Mouse (Mus musculus) kidney, adult 18-20 months (tissue): ENCODE measurements around the gene Kri1.
"Not testable (repeated sequence)": the region's sequence is repeated elsewhere in the genome, so short reads cannot be mapped to it uniquely, and the experiment has no call there.

ENCODE experiments used
- DNase-seq: peaks from one replicate; pipeline ENCODE4 v3.0.0; 2021

The Kri1 gene

DNA sequence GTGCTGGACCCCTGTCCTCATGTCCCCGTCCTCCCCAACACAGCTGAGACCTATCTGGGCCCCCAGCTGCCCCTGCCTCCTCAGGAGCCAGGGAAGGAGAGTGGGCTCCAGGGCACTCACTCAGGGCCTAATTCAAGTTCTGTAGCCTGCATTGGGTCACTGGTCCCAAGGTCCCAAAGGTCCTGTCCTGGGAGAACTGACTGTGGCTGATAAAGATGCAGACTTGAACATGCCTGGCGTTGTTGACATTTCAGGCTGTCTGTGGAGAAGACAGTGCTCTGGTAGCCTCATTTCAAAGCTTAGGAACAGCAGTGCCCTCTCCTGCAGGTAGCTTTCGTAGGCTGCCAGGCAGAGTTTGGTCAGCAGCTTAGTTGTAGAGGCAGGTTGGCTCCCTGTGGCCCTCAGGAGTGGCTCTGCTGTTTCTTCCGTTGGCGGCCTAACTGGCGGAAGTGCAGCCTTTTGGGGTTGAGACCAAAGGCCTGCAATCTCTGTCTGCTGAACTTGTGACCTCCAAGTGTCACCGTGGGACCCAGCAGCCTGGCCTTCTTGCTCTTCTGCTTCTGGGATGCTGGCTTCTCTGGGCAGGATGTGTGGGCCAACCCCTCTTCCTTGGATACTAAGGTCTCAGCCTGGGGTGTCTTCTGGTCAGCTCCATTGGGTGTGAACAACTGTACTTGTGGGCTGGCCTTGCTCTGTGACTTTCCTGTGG, 14.1 kb downstream of the Kri1 start:
- DNase-seq = no peak

DNA sequence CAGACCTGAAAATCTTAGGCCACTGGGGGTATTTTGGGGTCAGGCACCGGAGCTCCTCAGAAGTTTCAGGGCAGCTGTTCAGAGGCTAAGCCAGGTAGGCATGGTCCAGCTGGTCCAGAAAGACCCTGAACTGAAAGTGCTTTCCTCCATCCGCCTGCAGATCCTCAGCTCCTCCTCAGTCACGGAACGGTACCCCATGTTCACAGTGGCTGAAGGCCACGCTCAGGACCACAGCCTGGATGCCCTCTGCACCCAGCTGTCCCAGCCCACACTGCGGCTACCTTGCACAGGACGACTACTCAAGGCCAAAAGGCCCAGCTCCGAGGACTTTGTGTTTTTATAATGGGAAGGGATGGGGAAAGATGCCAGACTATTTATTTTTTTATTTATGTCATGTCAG, 14.7 kb downstream of the Kri1 start:
- no peak for DNase-seq

DNA sequence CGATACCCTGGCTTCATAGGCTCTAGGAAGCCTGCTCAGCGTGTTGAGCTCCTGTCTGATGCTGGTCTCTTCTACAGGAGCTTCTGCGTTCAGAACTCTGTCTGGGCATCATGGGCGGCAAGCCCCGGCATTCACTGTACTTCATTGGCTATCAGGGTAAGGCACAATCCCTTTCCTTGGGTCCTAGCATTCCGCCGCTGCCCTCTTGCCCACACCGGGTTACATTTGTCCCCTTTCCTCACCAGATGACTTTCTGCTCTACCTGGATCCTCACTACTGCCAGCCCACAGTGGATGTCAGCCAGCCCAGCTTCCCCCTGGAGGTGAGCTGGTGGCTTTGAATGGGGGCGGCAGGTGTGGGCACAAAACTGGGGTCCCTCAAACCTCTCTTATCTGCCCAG, 15.4 kb downstream of the Kri1 start:
- no peak for DNase-seq

DNA sequence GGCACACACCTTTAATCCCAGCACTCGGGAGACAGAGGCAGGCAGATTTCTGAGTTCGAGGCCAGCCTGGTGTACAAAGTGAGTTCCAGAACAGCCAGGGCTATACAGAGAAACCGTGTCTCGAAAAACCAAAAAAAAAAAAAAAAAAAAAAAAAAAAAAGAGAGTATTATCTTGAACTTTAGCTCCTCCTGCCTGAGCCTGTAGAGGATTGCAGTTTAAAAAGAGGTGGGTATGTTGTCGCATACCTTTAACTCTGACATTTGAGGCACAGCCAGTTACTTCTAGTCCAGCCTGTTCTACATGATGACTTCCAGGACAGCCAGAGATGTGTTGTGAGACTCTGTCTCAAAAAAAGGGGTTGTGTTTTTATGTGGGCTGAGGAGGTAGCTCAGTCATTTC, 18.2 kb downstream of the Kri1 start:
- not testable (repeated sequence) for DNase-seq

DNA sequence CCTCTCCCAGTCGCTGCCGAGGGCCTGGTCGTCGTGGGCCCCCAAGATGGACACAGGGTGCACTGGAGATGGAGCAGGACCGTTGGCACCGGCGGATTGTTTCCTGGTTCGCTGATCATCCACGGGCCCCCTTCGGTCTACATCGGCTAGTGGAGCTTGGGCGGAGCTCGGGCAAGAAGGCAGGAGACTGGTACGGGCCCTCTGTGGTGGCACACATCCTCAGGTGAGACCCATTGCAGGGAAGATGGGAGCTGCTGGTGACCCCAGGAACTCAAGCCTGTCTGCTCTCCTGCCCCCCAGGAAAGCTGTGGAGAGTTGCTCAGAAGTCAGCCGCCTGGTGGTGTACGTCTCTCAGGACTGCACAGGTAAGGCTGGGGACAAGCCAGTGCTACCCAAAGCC, 19.5 kb downstream of the Kri1 start:
- DNase-seq = no peak

DNA sequence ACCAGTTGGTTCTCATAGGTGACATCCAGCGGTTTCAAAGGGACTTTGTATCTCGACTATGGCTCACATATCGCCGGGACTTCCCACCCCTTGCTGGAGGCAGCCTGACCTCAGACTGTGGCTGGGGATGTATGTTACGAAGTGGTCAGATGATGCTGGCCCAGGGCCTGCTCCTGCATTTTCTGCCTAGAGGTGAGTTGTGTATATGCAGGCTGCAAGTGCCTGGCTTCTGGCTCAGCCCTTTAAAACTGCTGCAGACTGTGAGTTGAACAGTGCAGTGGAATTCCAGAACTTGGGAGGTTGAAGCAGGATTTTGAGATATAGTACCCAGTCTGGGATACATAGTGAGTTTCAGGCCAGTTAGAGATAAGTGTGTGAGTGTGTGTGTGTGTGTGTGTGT, 20.9 kb downstream of the Kri1 start:
- no peak for DNase-seq

DNA sequence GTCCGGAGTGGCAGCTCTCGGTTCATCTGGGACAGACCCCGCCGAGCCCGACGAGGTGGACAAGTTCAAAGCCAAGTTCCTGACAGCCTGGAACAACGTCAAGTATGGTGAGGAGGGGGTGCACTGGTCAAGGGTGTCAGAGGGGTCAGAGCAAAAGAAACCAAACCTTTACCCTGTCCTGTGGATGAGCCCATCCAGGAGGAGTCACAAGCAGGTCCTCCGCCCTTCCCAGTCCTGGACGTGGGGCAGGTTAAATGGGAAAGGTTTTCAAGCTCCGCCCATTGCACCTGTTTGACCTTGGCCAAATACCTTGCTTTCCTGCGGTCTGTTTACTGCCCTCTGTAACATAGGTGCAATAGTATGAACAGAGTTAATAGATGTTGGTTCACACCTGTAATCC, 22.2 kb downstream of the Kri1 start:
- DNase-seq = peak; percentile 72

DNA sequence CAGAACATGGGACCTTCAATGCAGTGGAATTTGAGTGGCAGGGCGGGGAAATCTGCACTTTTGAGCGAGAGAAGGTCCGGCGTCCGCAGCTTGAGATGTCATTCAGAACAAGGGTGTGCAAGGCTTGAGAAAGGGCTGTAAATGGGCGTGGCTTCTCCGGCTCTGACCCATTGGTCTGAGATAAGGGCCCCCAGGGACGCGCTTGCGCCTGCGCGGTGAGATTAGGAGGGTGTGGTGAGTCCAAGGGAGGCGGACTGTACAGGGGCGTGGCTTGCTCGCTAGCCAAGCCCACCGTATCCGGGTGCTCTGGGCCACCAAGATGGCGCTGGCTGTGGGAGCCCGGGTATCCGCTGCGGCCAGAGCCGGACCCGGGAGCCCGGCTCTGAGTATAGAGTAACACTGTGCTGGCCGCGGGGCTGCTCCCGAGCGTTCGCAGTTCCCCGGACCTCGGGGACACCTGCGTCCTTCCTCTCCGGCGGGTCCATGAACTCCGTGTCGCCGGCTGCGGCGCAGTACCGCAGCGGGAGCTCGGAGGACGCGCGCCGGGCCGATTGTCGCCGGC, 22.7 kb downstream of the Kri1 start, which contains the start of gene Atg4d:
Atg4d (plus strand) TSS at position 294 of the 562 bp plus-strand sequence.
- DNase-seq = peak; percentile 97

DNA sequence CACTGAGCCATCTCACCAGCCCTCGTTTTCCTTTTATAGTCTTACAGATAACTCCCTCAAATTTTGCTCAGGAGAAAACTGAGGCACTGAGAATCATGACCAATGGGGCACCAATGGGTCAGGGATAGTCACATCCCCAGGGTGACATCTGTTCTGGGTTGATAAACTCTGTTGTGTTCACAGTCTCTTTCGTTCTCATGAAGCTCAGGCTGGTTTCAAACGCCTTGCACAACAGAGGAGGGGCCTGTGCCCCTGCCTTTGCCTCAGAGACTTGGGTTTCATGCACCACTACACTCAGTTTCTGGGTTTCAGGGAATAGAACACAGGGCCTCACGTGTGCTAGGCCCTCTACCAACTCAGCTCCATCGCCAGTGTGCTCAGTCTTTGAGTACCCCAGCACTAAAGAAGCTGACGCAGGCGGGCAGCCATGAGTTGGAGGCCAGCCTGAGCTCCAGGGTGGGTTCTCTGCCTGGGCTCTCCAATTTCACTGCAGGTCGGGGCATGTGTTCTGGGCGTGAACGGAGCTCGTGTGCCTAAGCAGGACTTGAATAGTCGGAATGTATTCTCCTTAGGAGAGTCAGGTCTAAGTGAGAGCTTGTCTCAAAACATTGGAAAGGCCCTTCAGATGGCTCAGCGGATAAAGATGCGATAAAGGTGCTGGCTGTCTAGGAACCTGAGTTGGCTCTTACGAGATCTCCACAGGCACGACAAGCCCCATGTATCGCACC, 23.3 kb downstream of the Kri1 start:
- DNase-seq = no peak

DNA sequence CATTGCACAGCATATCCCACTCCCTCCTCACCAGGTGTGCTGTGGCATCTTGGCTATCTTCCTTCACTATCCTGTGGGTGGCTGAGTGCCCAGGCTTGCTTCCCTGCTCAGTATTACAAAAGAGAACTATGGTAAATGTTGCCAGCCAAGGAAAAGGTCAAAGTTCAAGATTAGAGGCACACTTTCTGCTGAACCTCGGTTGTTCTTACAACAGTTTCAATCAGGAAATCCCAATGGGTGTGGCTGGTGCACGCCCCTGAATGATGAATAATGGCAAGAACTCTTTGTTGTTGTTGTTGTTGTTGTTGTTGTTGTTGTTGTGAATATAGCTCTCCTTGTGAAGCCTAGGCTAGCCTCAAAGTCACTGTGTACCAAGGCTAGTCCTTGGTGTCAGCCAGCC, 25.9 kb downstream of the Kri1 start:
- no peak for DNase-seq

DNA sequence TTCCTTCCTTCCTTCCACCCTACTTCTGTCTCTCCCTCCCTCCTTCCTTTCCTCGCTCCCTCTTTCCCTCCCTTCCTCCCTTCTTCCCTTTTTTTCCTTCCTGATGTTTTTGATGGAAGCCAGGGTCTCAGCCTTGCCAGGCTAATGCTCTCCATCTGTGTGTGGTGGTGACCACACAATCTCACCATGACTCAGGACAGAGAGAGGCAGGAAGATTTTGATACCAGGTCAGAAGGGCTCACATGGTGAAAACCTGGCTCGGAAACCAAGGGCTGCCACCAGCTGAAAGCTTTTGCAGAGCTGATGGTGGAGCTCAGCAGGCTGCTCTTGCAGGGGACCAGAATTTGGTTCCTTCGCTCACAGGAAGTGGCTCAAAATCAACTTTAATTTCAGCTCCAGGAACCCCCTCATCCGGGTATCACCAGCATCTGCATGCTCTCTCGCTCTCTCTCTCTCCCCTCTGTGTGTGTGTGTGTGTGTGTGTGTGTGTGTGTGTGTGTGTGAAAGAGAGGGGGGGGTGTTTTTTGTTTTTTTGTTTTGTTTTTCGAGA, 27.2 kb downstream of the Kri1 start:
- no peak for DNase-seq

DNA sequence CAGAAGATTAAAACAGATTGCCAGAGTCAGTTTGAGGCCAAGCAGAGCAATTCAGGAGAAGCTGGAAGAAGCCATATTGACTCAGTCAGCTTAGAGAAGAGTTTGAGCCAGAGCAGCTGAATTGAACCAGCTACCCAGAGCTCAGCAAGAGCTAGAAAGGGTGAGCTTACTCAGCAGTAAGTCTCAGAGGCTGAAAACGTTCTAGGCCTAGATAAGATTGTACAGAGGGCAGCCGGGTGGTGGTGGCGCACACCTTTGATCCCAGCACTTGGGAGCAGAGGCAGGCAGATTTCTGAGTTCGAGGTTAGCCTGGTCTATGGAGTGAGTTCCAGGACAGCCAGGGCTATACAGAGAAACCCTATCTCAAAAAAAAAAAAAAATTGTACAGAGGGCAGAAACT, 31.4 kb downstream of the Kri1 start:
- DNase-seq = not testable (repeated sequence)

DNA sequence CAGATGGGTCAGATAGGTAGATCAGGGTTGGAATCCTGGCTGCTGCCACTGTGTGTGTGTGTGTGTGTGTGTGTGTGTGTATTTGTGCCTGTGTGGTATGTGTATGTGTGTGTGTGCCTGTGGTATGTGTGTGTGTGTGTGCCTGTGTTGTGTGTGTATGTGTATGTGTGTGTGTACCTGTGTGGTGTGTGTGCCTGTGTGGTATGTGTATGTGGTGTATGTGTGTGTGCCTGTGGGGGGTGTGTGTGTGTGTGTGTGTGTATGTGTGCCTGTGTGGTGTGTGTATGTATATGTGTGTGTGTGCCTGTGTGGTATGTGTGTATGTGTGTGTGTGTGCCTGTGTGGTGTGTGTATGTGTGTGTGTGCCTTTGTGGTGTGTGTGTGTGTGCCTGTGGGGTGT, 33.1 kb downstream of the Kri1 start:
- no peak for DNase-seq

DNA sequence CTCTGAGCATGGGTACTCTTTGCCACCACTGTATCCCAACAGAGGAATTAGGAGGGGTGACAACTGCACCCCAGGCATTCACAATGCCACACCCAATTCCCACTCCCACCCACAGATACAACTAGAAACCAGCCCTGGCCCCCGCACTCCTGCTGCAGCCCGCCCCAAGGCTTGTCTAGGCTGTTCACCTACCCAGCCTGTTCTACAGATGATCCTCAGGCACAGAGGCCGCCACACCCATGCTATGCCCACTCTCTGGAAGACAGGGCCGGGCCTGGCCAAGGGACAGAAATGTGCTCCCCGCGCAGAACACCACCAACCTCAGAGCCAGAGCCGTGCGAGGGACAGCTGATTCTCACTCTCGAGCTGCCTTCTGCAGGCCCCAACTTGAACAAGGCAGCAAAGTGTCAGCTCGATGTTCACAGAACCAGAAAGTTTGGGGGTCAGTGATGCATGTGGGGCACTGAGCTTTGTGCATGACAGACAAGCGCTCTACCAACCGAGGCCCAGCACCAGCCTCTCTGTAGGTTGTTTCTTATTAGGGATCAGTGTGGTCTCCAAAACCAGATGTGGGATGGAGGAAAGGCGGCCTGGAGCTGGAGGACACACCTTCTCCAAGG, 36.5 kb downstream of the Kri1 start:
- no peak for DNase-seq

DNA sequence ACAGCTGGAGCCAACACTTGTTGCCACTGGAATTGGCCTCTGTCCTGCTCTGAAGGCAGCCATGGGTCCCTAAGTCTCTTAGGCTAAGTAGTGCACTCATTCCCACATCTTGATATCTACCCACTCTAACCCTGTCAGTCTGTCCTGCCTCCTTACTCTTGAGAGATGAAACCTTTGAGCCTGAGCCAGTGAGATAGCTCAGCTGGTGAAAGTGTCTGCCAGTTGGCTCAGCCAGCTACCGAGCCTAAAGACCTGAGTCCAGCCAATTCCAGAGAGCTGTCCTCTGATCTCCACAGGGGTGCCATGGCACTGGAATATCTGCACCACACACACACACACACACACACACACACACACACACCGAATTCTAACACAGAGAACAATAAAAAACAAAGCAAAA, 37.3 kb downstream of the Kri1 start:
- DNase-seq = no peak

DNA sequence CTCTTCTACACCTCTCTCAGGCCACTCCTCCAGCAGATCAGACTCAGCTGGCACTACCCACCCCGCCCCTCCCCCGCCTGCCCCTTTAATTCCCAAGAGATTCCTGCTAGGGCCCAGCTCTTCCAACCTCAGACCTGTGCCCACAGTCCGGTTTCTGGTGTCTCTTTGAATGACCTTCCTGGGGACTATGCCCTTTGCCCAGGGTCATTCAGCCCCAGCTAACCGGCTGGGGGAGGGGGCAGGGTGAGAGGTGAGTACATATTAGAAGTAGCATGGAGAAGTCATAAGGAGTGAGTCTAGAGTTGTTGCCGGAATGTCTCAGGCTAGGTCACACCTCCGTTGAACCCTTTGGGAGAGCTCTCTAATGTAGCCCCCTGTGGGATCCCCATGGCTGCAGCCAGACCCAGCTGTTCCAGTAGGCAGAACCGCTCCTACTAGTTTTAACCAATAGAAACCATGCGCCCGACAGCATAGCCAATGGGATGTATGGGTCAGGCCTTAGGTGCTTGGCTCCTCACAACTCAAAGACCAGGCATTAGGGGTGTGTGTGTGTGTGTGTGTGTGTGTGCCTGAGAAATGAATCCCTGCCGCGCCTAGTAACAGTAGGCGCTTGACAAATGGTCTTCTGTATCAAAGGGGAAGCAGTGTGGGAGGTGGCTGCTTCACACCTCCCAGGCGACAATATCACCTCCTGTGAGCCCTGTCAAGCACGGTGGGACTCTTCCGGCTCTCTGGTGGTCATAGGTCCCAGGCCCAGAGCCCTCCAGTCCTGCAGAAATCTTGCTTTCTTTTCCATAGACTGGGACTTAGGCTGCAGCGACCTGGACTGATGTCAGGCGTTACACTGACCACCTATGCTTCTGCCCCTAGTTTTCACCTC, 37.9 kb downstream of the Kri1 start:
- DNase-seq = no peak

DNA sequence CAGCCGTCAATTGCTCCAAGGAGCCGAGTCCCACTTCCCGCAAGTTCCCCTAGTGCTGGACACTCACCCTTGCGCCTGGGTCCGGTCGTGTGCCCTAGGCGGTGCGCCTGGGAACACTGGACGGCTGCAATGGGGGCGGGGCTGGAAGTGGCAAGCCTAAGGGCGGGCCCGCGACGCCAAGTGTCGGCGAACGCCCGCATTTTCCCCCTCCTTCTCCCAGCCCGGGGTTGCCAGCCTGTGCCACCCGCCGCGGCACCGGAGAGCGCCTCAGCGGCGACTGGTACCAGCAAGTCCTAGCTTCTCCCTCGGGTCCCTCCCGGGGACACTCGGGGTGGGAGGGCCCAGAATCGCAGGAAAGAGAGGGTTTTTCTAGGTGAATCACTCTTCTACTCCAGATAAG, 39.4 kb downstream of the Kri1 start, which contains the start of gene S1pr5:
S1pr5 (minus strand) TSS at position 118 of the 400 bp plus-strand sequence.
- DNase-seq = peak; percentile 68

DNA sequence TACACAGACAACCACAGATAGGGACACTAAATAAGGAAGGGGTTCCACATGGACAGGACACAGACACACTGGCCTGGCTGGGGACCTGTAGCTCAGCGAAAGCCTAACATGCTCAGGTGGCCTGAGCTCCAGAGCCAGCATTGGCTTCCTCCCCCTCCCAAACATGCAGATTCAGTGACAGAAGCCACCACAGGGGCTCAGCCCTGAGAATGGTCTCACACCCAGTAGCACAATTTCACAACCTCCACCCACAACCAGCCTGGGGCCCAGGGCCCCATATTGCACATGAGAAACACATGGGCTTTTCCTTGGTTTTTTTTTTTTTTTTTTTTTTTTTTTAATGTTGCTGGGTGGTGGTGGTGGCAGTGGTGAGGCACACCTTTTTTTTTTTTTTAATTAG, 41.4 kb downstream of the Kri1 start:
- DNase-seq = no peak

DNA sequence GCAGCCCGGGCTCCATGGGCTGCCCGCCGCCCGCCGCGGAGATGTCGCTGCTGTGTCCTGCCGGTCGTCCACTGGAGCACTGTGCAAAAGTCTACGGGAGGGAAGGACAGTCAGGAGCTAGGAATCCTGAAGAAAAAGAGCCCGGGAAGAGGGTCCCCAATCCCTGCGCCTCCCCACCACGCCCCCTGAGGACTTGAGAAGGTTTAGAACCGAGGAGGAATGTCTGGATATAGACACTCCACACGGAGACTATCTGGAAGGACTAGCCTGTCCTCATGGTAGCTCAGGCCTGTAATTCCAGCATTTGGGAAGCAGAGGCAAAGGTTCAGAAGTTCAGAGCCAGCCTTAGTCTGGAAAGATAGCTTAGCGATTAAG, 42.7 kb downstream of the Kri1 start:
- no peak for DNase-seq

DNA sequence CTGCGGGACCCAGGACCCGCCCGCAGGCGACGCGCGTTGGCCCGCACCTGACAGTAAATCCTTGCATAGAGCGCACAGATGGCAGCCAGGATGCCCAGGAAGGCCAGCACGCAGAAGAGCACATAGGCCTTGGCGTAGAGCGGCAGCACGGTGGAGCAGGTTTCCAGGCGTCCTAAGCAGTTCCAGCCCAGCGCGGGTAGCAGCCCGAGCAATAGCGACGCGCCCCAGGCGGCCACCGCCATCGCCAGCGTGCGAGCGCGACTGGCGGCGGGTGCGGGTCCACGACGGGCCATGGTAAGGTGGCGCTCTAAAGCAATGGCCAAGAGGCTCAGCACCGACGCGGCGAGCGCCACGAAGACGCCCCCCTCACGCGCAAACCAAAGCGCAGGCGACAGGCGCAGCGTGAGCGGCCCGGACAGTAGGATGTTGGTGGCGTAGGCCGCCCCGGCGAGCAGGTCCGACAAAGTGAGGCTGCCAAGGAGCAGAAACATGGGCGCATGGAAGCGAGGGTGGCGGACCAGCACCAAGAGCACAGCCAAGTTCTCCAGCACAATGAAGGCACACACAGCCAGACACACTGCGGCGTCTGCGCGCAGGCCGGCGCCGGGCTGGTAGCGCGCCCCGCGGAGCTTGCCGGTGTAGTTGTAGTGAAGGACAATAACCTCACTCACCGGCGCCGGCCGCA, 43.2 kb downstream of the Kri1 start:
- no peak for DNase-seq

DNA sequence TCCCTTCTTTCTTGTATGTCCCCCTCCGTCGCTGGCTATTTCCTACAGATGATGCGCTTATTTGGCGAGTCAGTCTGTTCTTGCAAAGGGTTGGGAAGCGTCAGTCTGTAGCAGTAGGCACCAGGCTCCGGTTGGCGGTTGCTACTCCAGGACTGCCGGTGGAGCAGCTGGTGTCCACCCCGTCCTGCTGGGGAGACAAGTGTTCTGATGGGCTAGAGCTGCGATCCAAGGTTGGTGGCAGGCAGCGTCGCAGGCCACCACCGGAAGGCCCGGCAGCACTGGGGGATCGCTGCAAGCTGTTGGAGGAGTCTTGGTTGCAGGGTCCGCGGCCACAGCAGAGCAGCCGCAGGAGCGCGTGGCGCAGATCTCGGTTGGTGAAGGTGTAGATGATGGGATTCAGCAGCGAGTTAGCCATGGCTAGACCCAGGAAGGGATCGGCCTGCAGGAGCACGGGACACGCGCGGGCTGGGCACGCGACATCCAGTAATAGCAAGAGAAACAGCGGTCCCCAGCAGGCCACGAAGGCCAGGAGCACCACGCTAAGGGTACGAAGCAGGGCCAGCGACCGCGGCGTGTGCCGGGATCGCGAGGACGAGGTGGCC, 43.8 kb downstream of the Kri1 start:
- DNase-seq = no peak
